ENCODE assay signal across 8 mouse cellular contexts in the genomic region with DNA sequence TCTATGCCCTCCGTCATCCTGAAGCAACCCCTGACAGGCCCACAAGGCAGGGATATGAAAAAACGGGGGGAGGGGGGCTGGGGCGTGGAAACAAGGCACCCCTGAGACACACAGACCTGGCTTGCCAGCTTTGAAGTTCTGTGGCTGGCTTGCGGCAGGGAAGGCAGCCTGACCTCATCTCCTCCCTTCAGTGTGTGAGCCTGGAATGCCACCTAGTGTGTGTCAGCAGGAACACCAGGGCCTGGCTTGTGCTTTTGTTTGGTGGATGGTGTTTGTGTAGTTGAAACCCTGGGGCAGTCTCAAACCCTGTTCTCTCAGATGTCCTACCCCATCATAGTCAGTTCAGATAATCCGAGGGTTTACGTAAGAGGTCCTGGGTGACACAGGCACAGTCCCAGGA.
DNase-seq lines count a peak whose midpoint lies in the region; ATAC-seq and TF ChIP-seq lines count a peak whose summit lies in the region.
"Had no signal": no experiment of that assay in that cellular context is flagged by ENCODE, and none has a peak within 500 bp of the region (broad histone marks: within the 10 kb centered on the region; RNA-seq: fewer than 3 reads in every experiment).

No protein-coding gene starts in this region.

- no peak for TF ChIP-seq POLR2A in cortical plate, adult 2 months (IDR thresholded peaks at IDR 0.05; ENCODE audit: extremely low read depth, insufficient read depth, low read length)

- no peak overlapping the region for H3K4me2 ChIP-seq in intestine, embryonic 16.5 days (ENCODE audit: low read depth, low read length)
- no peak overlapping the region for H3K4me2 ChIP-seq in midbrain, embryonic 16.5 days (ENCODE audit: low read length)

- ATAC-seq in intestine, embryonic 16.5 days: peak; percentile 66
- peak; percentile 95 for ATAC-seq in midbrain, embryonic 16.5 days

- H3K4me1 ChIP-seq in cortical plate, adult 2 months (ENCODE audit: control insufficient read depth, insufficient read depth, low read length): no peaks in the 10 kb centered on the region
- H3K4me1 ChIP-seq in intestine, embryonic 16.5 days (ENCODE audit: control insufficient read depth, insufficient read depth, low read length): no peaks in the 10 kb centered on the region
- H3K4me1 ChIP-seq in midbrain, embryonic 16.5 days (ENCODE audit: control insufficient read depth, insufficient read depth, low read length): peaks cover 7% of the 10 kb centered on the region

- H3K36me3 ChIP-seq in intestine, embryonic 16.5 days (ENCODE audit: control insufficient read depth, insufficient read depth, low read length): no peaks in the 10 kb centered on the region
- no peaks in the 10 kb centered on the region for H3K36me3 ChIP-seq in midbrain, embryonic 16.5 days (ENCODE audit: control insufficient read depth, insufficient read depth, low read length)

- H3K9me3 ChIP-seq in intestine, embryonic 16.5 days (ENCODE audit: control insufficient read depth, low read length): no peaks in the 10 kb centered on the region
- no peaks in the 10 kb centered on the region for H3K9me3 ChIP-seq in midbrain, embryonic 16.5 days (replicated peaks; ENCODE audit: control insufficient read depth, low read length, poor library complexity, severe bottlenecking)

- peak; percentile 99 for TF ChIP-seq CTCF in cortical plate, adult 2 months (IDR thresholded peaks at IDR 0.05; ENCODE audit: extremely low read depth, insufficient read depth, low read length)

- 20% methylated on average over 6 of the region's 6 CpGs for WGBS in intestine, embryonic 16.5 days
- WGBS in midbrain, embryonic 16.5 days: 18% methylated on average over 6 of the region's 6 CpGs

- peak; percentile 58 to 86 for DNase-seq in adrenal gland, adult (ENCODE audit: inconsistent age in 2 of 2, low spot score in 1 of 2)
- peak; percentile 55 for DNase-seq in gastrocnemius, postnatal 10 days
- DNase-seq in left cerebral cortex, postnatal 14 days (ENCODE audit: low spot score in 2 of 2): peak; percentile 75 to 81
- DNase-seq in testis, postnatal 10 days (ENCODE audit: low spot score): peak; percentile 72

- no peak overlapping the region for H3K27ac ChIP-seq in cortical plate, adult 2 months (ENCODE audit: insufficient read depth, low read length)
- no peak overlapping the region for H3K27ac ChIP-seq in intestine, embryonic 16.5 days (ENCODE audit: low read length)
- H3K27ac ChIP-seq in midbrain, embryonic 16.5 days (ENCODE audit: low read length): no peak overlapping the region

- intact Hi-C loops in left cerebral cortex, postnatal 14 days (cut with DNase I): loop anchor here (2.0 to 10.0 kb wide), 3 partner anchors 179 to 1783 kb away; no protein-coding TSS in a partner anchor

- H3K9ac ChIP-seq in intestine, embryonic 16.5 days (ENCODE audit: low read depth, low read length): no peak overlapping the region
- H3K9ac ChIP-seq in midbrain, embryonic 16.5 days (ENCODE audit: low read depth, low read length): no peak overlapping the region

- no peak overlapping the region for H3K4me3 ChIP-seq in cortical plate, adult 2 months (ENCODE audit: insufficient read depth, low read length)
- no peak overlapping the region for H3K4me3 ChIP-seq in intestine, embryonic 16.5 days (ENCODE audit: low read length)
- H3K4me3 ChIP-seq in midbrain, embryonic 16.5 days (ENCODE audit: low read depth, low read length): no peak overlapping the region
- H3K4me3 ChIP-seq: myocyte had no signal

- no peaks in the 10 kb centered on the region for H3K27me3 ChIP-seq in intestine, embryonic 16.5 days (replicated peaks; ENCODE audit: control insufficient read depth, insufficient read depth, low read length)
- H3K27me3 ChIP-seq in midbrain, embryonic 16.5 days (ENCODE audit: control insufficient read depth, insufficient read depth, low read depth, low read length): no peaks in the 10 kb centered on the region
